Mouse (Mus musculus) left cerebral cortex, postnatal 10 days (tissue): ENCODE results near the gene Rgs9. TPM values are rescaled to one million over a fixed set of nuclear protein-coding genes. Genes with fewer than 3 reads are reported as not detected.
"Not testable (repeated sequence)": the region's sequence is repeated elsewhere in the genome, so short reads cannot be mapped to it uniquely, and the experiment has no call there.

Experiments
- DNase-seq, 2 experiments: peaks; one replicate each; pipeline ENCODE4 v3.0.0; 2021 to 2022; ENCODE audit warnings: low spot score in 2 of 2, mixed read lengths in 1 of 2; ENCODE audit errors: extremely low spot score in 1 of 2
- intact Hi-C: fragments of 180-260 bp; cut with DNase I; formaldehyde crosslinking; loops from one replicate; pipeline ENCODE4 v1.15.1; 2025
- total RNA-seq, 2 experiments: library from RNA; stranded (reverse); gene quantifications; 2 replicates each; pipeline ENCODE4 v1.2.3; 2021

Gene Rgs9
- total RNA-seq, 2 experiments from 2014 or later: 27.5 to 41.7 TPM

- DNase-seq: no peak
- intact Hi-C loops: loop anchor here (10.0 kb wide), 1 partner anchor 535 kb away; no protein-coding TSS in a partner anchor
These were observed 22.0 kb upstream of the Rgs9 start for GRCm38 (mm10) chr11:109319946-109320345.

GRCm38 (mm10) chr11:109319471-109319870 is 21.5 kb upstream of the Rgs9 start:
- intact Hi-C loops: no loop called here
- no peak for DNase-seq

GRCm38 (mm10) chr11:109316921-109317320 is 19.0 kb upstream of the Rgs9 start:
- DNase-seq: peak; percentile 38 to 60
- intact Hi-C loops: no loop called here

- peak; percentile 71 to 84 for DNase-seq
- intact Hi-C loops: no loop called here
These were observed 14.1 kb upstream of the Rgs9 start for GRCm38 (mm10) chr11:109311885-109312605.

- intact Hi-C loops: no loop called here
- DNase-seq: no peak
These were observed 7.8 kb upstream of the Rgs9 start for GRCm38 (mm10) chr11:109305680-109306079.

- intact Hi-C loops: no loop called here
- DNase-seq: peak in 1 of 2 experiments; percentile 74
These were observed 4.4 kb upstream of the Rgs9 start for GRCm38 (mm10) chr11:109302338-109302737.

GRCm38 (mm10) chr11:109297031-109297430 is 898 bp downstream of the Rgs9 start:
- intact Hi-C loops: loop anchor here (5.0 kb wide), 1 partner anchor 50 kb away; no protein-coding TSS in a partner anchor
- no peak for DNase-seq

GRCm38 (mm10) chr11:109292056-109292455 is 5.9 kb downstream of the Rgs9 start:
- DNase-seq: no peak
- intact Hi-C loops: no loop called here

- intact Hi-C loops: not testable (repeated sequence)
These were observed 8.6 kb downstream of the Rgs9 start for GRCm38 (mm10) chr11:109289378-109289777.

GRCm38 (mm10) chr11:109284811-109285210 is 13.1 kb downstream of the Rgs9 start:
- DNase-seq: no peak
- intact Hi-C loops: no loop called here

More at GRCm38 (mm10) chr11:109289378-109289777, 8.6 kb downstream of the Rgs9 start:
- DNase-seq: not testable (repeated sequence)

GRCm38 (mm10) chr11:109278186-109278585 is 19.7 kb downstream of the Rgs9 start:
- intact Hi-C loops: no loop called here
- peak; percentile 35 to 43 for DNase-seq

GRCm38 (mm10) chr11:109271399-109271798 is 26.5 kb downstream of the Rgs9 start:
- DNase-seq: no peak

GRCm38 (mm10) chr11:109270366-109270765 is 27.6 kb downstream of the Rgs9 start:
- intact Hi-C loops: no loop called here
- no peak for DNase-seq

More at GRCm38 (mm10) chr11:109271399-109271798, 26.5 kb downstream of the Rgs9 start:
- intact Hi-C loops: no loop called here

GRCm38 (mm10) chr11:109269662-109270341 is 28.1 kb downstream of the Rgs9 start:
- intact Hi-C loops: no loop called here
- no peak for DNase-seq

GRCm38 (mm10) chr11:109269283-109269661 is 28.7 kb downstream of the Rgs9 start:
- no peak for DNase-seq
- intact Hi-C loops: no loop called here

GRCm38 (mm10) chr11:109266161-109266910 is 31.6 kb downstream of the Rgs9 start:
- peak; percentile 72 for DNase-seq

GRCm38 (mm10) chr11:109264159-109264768 is 33.7 kb downstream of the Rgs9 start:
- intact Hi-C loops: no loop called here
- DNase-seq: no peak

More at GRCm38 (mm10) chr11:109266161-109266910, 31.6 kb downstream of the Rgs9 start:
- intact Hi-C loops: no loop called here

GRCm38 (mm10) chr11:109260561-109260960 is 37.4 kb downstream of the Rgs9 start:
- intact Hi-C loops: no loop called here

More at GRCm38 (mm10) chr11:109260561-109260960, 37.4 kb downstream of the Rgs9 start:
- no peak for DNase-seq
